Mouse (Mus musculus): ENCODE results near the gene Gapvd1. TPM values are rescaled to one million over a fixed set of nuclear protein-coding genes. Genes with fewer than 3 reads are reported as not detected.

Gene Gapvd1
- polyA plus RNA-seq, 1 experiment = 16.0 TPM

GRCm38 (mm10) chr2:34632051-34632450 is 123.0 kb downstream of the Gapvd1 start:
- DNase-seq = no peak
- WGBS = 70% methylated on average over 12 of the region's 12 CpGs
- no peak overlapping the region for H3K27ac ChIP-seq (ENCODE audit: insufficient read depth, low read depth, low read length)
- no peaks in the 10 kb centered on the region for H3K4me1 ChIP-seq (ENCODE audit: control insufficient read depth, insufficient read depth, low read length)
- H3K36me3 ChIP-seq (ENCODE audit: control insufficient read depth, insufficient read depth, low read length) = no peaks in the 10 kb centered on the region
- no peak overlapping the region for H3K4me3 ChIP-seq (ENCODE audit: insufficient read depth, low read depth, low read length)
- no peak for TF ChIP-seq CTCF (conservative IDR thresholded peaks at IDR 0.05; ENCODE audit: insufficient read depth, insufficient read length, low read depth, low read length)
- TF ChIP-seq POLR2A (IDR thresholded peaks at IDR 0.05; ENCODE audit: low read depth, low read length) = no peak
- no peaks in the 10 kb centered on the region for H3K27me3 ChIP-seq (replicated peaks; ENCODE audit: control insufficient read depth, insufficient read depth, low read length)

GRCm38 (mm10) chr2:34630445-34630844 is 124.6 kb downstream of the Gapvd1 start:
- TF ChIP-seq CTCF (conservative IDR thresholded peaks at IDR 0.05; ENCODE audit: insufficient read depth, insufficient read length, low read depth, low read length) = no peak
- H3K36me3 ChIP-seq (ENCODE audit: control insufficient read depth, insufficient read depth, low read length) = no peaks in the 10 kb centered on the region
- H3K4me3 ChIP-seq (ENCODE audit: insufficient read depth, low read depth, low read length) = no peak overlapping the region
- no peaks in the 10 kb centered on the region for H3K27me3 ChIP-seq (replicated peaks; ENCODE audit: control insufficient read depth, insufficient read depth, low read length)
- WGBS = 95% methylated on average over 6 of the region's 6 CpGs
- no peak overlapping the region for H3K27ac ChIP-seq (ENCODE audit: insufficient read depth, low read depth, low read length)
- no peaks in the 10 kb centered on the region for H3K4me1 ChIP-seq (ENCODE audit: control insufficient read depth, insufficient read depth, low read length)
- DNase-seq = no peak

GRCm38 (mm10) chr2:34629758-34630157 is 125.3 kb downstream of the Gapvd1 start:
- no peaks in the 10 kb centered on the region for H3K4me1 ChIP-seq (ENCODE audit: control insufficient read depth, insufficient read depth, low read length)
- H3K27me3 ChIP-seq (replicated peaks; ENCODE audit: control insufficient read depth, insufficient read depth, low read length) = no peaks in the 10 kb centered on the region
- no peaks in the 10 kb centered on the region for H3K36me3 ChIP-seq (ENCODE audit: control insufficient read depth, insufficient read depth, low read length)
- WGBS = 84% methylated on average over 7 of the region's 7 CpGs
- no peak for DNase-seq
- H3K4me3 ChIP-seq (ENCODE audit: insufficient read depth, low read depth, low read length) = no peak overlapping the region
- no peak overlapping the region for H3K27ac ChIP-seq (ENCODE audit: insufficient read depth, low read depth, low read length)
- no peak for TF ChIP-seq CTCF (conservative IDR thresholded peaks at IDR 0.05; ENCODE audit: insufficient read depth, insufficient read length, low read depth, low read length)
- no peak for TF ChIP-seq POLR2A (IDR thresholded peaks at IDR 0.05; ENCODE audit: low read depth, low read length)

- H3K27me3 ChIP-seq (replicated peaks; ENCODE audit: control insufficient read depth, insufficient read depth, low read length) = no peaks in the 10 kb centered on the region
- H3K36me3 ChIP-seq (ENCODE audit: control insufficient read depth, insufficient read depth, low read length) = no peaks in the 10 kb centered on the region
- no peak for TF ChIP-seq CTCF (conservative IDR thresholded peaks at IDR 0.05; ENCODE audit: insufficient read depth, insufficient read length, low read depth, low read length)
- TF ChIP-seq POLR2A (IDR thresholded peaks at IDR 0.05; ENCODE audit: low read depth, low read length) = no peak
- H3K4me1 ChIP-seq (ENCODE audit: control insufficient read depth, insufficient read depth, low read length) = no peaks in the 10 kb centered on the region
- DNase-seq = no peak
- 59% methylated on average over 4 of the region's 4 CpGs for WGBS
- no peak overlapping the region for H3K4me3 ChIP-seq (ENCODE audit: insufficient read depth, low read depth, low read length)
- no peak overlapping the region for H3K27ac ChIP-seq (ENCODE audit: insufficient read depth, low read depth, low read length)
Observed at GRCm38 (mm10) chr2:34628903-34629540, 126.0 kb downstream of the Gapvd1 start.

- DNase-seq = no peak
- Histone ChIP-seq H3K27ac (ENCODE audit: insufficient read depth, low read depth, low read length) (no peak overlapping the region), H3K36me3 (ENCODE audit: control insufficient read depth, insufficient read depth, low read length) (no peaks in the 10 kb centered on the region), H3K27me3 (replicated peaks; ENCODE audit: control insufficient read depth, insufficient read depth, low read length) (no peaks in the 10 kb centered on the region), H3K4me1 (ENCODE audit: control insufficient read depth, insufficient read depth, low read length) (no peaks in the 10 kb centered on the region), H3K4me3 (ENCODE audit: insufficient read depth, low read depth, low read length) (no peak overlapping the region)
- TF ChIP-seq CTCF (conservative IDR thresholded peaks at IDR 0.05; ENCODE audit: insufficient read depth, insufficient read length, low read depth, low read length) (no peak), POLR2A (IDR thresholded peaks at IDR 0.05; ENCODE audit: low read depth, low read length) (no peak)
- 71% methylated on average over 17 of the region's 17 CpGs for WGBS
Observed at GRCm38 (mm10) chr2:34627328-34628226, 127.5 kb downstream of the Gapvd1 start.

Other genes starting within 250 kb of the Gapvd1 start
- 441 and 489 TPM in 2 replicates for gene Hspa5, start 16.7 kb upstream of the Gapvd1 start, polyA plus RNA-seq (2012; rRNA removed)
- 25.8 and 28.1 TPM in 2 replicates for gene Rabepk, start 44.7 kb upstream of the Gapvd1 start, polyA plus RNA-seq (2012; rRNA removed)
- gene Fbxw2, start 71.1 kb upstream of the Gapvd1 start, polyA plus RNA-seq (2012; rRNA removed) = 29.4 and 34.1 TPM in 2 replicates
- 0.07 TPM in 1 of 2 replicates, not detected in the other for gene Gm34653, start 77.8 kb upstream of the Gapvd1 start, polyA plus RNA-seq (2012; rRNA removed)
- gene Cutal, start 119.2 kb upstream of the Gapvd1 start, polyA plus RNA-seq (2012; rRNA removed) = 208 and 340 TPM in 2 replicates
- 29.7 and 31.7 TPM in 2 replicates for gene Psmd5, start 119.7 kb upstream of the Gapvd1 start, polyA plus RNA-seq (2012; rRNA removed)
- 0.60 and 0.66 TPM in 2 replicates for gene Phf19, start 158.8 kb upstream of the Gapvd1 start, polyA plus RNA-seq (2012; rRNA removed)
- gene Traf1, start 206.5 kb upstream of the Gapvd1 start, polyA plus RNA-seq (2012; rRNA removed) = 4.3 and 9.3 TPM in 2 replicates